Mouse (Mus musculus) spleen, adult 2 months (tissue): ENCODE results near the gene Tbx6.

ENCODE experiments used
- CTCF ChIP-seq: fragments of 200-500 bp; IDR thresholded peaks from 2 replicates; pipeline ENCODE4 v1.5.1; 2011; ENCODE audit warnings: mild to moderate bottlenecking, inconsistent platforms; ENCODE audit not compliant: insufficient read depth, insufficient read length, insufficient replicate concordance; ENCODE audit errors: extremely low read depth
- POLR2A ChIP-seq: fragments of 200-500 bp; IDR thresholded peaks from 2 replicates; pipeline ENCODE4 v1.6.1; 2011; ENCODE audit warnings: low read depth, low read length, inconsistent platforms

DNA sequence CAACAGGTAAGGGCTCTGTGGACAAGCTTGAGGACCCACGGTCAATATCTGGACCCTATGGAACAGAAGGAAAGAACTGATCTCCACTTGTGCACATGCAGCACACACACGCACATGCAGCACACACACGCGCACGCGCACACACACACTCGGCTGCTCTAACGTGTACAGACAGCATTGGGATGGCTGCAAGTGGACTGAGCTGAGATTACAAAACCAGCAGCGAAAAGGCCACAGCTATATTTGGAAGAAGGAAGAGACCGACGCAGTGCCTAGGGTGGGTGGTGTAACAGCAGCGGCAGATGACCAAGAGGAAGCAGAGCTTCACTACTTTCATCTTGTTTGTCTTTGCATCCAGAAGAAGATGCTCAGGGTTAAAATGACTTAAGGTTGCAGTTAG, 35.2 kb upstream of the Tbx6 start:
- TF ChIP-seq CTCF: no peak
- TF ChIP-seq POLR2A: no peak
